Mouse (Mus musculus): ENCODE measurements around the gene Gm28048. TPM values are rescaled to one million over a fixed set of nuclear protein-coding genes. Genes with fewer than 3 reads are reported as not detected.
A peak's percentile ranks its signal among the peaks of the same experiment; 100 is the strongest.

Gene Gm28048
- polyA plus RNA-seq, 1 experiment = 21.9 TPM

DNA sequence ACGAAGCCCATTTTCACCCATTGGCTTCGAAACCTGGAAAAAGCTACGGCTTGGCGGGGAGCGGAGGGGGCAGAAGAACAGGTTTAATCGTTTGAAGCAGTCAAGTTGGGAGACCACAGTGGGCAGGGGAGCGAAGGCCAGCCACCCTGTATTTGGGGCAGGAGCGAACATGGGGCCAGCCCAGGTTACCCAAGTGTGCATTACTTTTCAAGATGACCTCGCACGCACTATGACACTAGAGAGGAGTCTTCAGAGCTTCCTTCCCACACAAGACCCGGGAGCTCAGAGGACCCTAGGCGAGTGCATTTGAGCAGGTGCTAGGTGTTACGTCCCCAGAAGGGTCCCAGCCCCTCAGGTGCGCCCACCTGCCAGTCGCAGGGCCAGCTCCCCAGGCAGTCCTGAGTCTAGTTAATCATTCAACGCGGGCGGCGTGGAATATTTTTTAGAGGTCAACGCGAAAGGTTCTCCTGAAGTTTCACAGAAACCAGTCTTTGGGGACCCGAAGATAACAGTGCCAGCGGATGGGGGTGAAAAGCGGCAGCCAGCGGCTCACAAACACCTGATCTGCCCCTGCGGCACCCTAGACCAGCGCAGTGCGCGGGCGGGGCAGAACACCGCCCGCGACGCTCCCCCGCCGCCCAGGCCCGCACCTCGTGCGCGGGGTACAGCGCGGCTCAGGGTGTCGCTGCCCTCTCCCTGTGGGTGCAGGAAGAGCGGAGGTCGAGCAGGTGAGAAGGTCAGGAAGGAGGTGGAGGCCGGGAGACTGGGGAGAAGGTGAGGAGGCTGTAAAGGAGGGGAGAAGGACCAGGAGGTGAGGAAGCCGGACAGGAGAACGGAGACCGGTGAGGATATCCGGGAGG, 123.2 kb downstream of the Gm28048 start:
- H3K4me1 ChIP-seq (ENCODE audit: control insufficient read depth, insufficient read depth, low read length) = peaks cover 6% of the 10 kb centered on the region
- H3K4me3 ChIP-seq (replicated peaks; ENCODE audit: control insufficient read depth, low read depth, low read length) = peak overlapping the region; percentile 92
- TF ChIP-seq POLR2A (IDR thresholded peaks at IDR 0.05; ENCODE audit: borderline replicate concordance, control insufficient read depth, low read depth, low read length) = peak; percentile 17; the same call in 1 of the 2 replicates
- TF ChIP-seq CTCF (IDR thresholded peaks at IDR 0.05; ENCODE audit: control insufficient read depth, insufficient read depth, low read length) = no peak
- peak overlapping the region; percentile 92 for H3K27ac ChIP-seq (ENCODE audit: control insufficient read depth, insufficient read depth, low read depth, low read length, poor library complexity)
- WGBS = 1% methylated on average over 50 of the region's 50 CpGs

DNA sequence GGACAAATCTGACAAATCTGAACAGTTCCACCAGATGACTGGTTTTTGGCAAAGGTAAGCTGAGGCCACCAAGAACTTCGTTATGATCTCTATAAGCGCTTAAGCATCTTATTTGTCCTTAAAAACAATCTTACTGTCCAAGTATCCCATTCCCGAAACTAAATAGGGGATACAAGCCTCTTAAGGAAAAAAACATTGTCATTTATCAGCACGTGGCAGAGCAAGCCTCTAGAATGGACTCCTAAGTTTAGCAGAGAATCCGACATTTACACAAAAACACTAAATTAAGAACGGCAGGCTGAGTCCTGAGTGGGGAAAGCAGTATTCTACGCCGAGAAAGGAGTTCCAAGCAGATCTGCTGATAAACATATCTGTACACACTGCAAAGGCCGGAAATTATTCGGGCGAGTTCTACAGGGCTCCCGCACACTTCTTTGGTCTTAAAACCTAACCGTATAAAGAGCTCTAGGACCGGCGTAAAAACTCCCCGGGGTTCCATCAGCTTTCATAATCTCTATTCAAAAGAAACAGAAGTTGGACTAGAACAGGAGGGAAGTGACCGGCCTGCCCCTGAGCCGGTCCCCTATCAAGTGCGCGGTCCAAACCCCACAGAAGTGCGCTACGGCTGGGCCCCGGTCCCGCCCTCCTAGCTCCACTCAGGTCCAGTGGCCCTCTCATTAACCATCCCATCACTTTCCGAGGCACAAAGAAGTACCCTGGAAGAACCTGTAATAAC, 124.0 kb downstream of the Gm28048 start:
- H3K4me1 ChIP-seq (ENCODE audit: control insufficient read depth, insufficient read depth, low read length) = peaks cover 10% of the 10 kb centered on the region
- 3% methylated on average over 25 of the region's 25 CpGs for WGBS
- TF ChIP-seq POLR2A (IDR thresholded peaks at IDR 0.05; ENCODE audit: borderline replicate concordance, control insufficient read depth, low read depth, low read length) (peak; percentile 22; the same call in 1 of the 2 replicates), CTCF (IDR thresholded peaks at IDR 0.05; ENCODE audit: control insufficient read depth, insufficient read depth, low read length) (no peak)
- H3K27ac ChIP-seq (ENCODE audit: control insufficient read depth, insufficient read depth, low read depth, low read length, poor library complexity) = peak overlapping the region; percentile 92
- peak overlapping the region; percentile 92 for H3K4me3 ChIP-seq (replicated peaks; ENCODE audit: control insufficient read depth, low read depth, low read length)

DNA sequence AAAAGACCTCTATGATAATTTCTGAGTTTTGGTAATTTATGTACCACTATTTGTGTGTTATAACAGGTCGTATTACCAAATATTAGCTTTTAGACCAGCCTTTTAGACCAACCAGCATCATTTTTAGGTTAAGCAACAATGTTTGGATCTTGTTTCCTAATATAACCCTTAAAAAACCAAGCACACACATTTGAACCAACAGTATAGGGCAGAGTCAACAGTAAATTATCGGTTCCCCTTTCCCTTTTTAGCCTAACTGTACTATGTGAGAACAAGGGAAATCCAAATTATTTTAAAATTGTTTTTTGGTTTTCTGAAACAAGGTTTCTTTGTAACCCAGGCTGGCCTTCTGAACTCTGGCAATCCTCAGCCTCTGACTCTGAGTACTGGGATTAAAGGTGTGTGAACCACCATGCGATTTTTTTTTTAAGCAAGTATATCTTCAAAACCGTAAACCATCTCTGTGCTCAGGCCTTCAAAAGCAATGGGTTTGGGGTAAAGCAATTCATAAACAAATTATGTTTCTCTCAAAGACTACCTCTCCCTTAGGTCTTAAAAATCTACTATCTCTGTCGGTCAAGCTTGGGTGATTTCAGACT, 124.7 kb downstream of the Gm28048 start:
- Histone ChIP-seq H3K4me1 (ENCODE audit: control insufficient read depth, insufficient read depth, low read length) (peaks cover 15% of the 10 kb centered on the region), H3K4me3 (replicated peaks; ENCODE audit: control insufficient read depth, low read depth, low read length) (peak overlapping the region; percentile 8), H3K27ac (ENCODE audit: control insufficient read depth, insufficient read depth, low read depth, low read length, poor library complexity) (no peak overlapping the region; the same call in 1 of the 2 replicates)
- 8% methylated on average over 5 of the region's 5 CpGs for whole genome bisulfite sequencing
- TF ChIP-seq CTCF (IDR thresholded peaks at IDR 0.05; ENCODE audit: control insufficient read depth, insufficient read depth, low read length) = no peak

DNA sequence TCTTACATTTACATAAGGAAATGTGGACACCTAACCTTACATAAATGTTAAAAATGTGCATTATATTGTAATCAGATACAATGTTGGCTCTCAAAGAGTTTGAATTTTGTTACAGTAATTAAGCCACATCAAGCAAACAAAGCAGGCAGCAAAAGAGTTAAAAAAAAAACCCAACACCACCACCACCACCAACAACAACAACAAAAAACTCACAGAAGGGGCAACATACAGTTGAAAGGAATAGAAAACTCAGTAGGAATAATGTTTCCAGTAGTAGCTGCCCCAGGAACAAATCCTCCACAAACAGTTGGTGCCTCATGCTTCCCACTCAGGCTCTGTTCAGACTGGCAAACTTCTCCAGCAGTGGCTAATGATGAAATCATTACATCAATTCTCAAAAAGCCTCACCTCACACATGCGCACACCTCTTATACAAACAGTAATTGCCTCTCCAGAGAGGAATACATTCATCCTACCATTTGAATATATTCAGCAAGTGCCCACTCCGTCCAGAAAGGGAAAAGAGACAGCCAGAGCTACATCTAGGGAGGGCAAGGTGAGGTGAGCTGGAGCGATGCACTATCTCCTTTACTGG, 125.4 kb downstream of the Gm28048 start:
- Histone ChIP-seq H3K27ac (ENCODE audit: control insufficient read depth, insufficient read depth, low read depth, low read length, poor library complexity) (no peak overlapping the region; the same call in 1 of the 2 replicates), H3K4me1 (ENCODE audit: control insufficient read depth, insufficient read depth, low read length) (peaks cover 16% of the 10 kb centered on the region), H3K4me3 (replicated peaks; ENCODE audit: control insufficient read depth, low read depth, low read length) (peak overlapping the region; percentile 57)
- WGBS = 13% methylated on average over 3 of the region's 3 CpGs
- TF ChIP-seq CTCF (IDR thresholded peaks at IDR 0.05; ENCODE audit: control insufficient read depth, insufficient read depth, low read length) = no peak
- no peak for TF ChIP-seq POLR2A (IDR thresholded peaks at IDR 0.05; ENCODE audit: borderline replicate concordance, control insufficient read depth, low read depth, low read length)

DNA sequence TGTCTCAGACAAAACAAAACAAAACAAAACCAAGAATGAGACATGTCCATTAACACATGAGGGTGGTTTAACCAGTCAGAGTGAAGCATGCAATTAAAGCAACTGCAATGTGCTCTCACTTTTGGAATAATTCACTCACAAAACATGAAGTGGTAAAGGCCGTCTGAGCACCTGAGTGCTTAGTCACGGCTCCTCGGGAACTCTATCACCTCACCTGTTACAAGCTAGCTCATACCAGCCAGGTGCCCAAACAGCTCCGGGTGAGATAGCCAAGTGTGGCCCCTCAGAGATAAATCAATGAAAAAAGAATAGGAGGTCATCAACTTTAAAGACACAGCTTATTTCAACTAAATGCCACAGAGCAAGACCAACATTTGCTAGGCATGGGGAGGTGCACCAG, 127.3 kb downstream of the Gm28048 start:
- TF ChIP-seq POLR2A (IDR thresholded peaks at IDR 0.05; ENCODE audit: borderline replicate concordance, control insufficient read depth, low read depth, low read length) (no peak), CTCF (IDR thresholded peaks at IDR 0.05; ENCODE audit: control insufficient read depth, insufficient read depth, low read length) (no peak)
- Histone ChIP-seq H3K27ac (ENCODE audit: control insufficient read depth, insufficient read depth, low read depth, low read length, poor library complexity) (no peak overlapping the region), H3K4me1 (ENCODE audit: control insufficient read depth, insufficient read depth, low read length) (peaks cover 26% of the 10 kb centered on the region), H3K4me3 (replicated peaks; ENCODE audit: control insufficient read depth, low read depth, low read length) (no peak overlapping the region)
- WGBS = 13% methylated on average over 4 of the region's 4 CpGs

DNA sequence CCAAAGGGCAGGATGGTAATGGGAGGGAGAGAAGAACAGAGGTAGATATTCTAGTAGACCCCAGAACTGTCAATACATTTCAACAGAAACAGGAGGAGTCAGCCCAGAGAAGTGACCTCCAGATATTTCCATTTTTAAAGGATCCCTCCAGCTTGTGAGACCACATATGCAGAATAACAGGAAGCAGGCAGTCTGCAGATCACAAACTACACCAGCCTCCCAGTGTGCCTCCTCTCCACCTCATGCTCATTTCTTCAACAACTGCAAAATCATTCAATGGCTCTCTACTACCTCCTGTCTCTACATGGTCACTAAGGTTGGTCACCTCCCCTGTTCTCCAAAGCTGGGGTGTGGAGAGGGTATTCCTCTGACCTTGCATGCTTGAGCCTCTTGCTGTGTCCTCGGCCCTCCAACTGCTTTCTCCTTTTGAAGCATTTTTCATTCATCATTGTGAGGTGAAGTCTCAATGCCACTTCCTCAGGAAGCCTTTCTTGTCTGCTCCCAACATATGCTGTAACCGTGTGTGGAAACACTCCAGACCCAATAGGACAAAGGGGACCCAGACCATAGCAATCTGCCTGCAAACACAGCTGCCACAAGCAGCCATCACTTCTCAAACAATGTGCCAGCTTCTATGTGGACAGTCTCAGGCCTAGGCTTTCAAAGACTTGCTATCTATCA, 128.3 kb downstream of the Gm28048 start:
- Histone ChIP-seq H3K4me1 (ENCODE audit: control insufficient read depth, insufficient read depth, low read length) (peaks cover 26% of the 10 kb centered on the region), H3K27ac (ENCODE audit: control insufficient read depth, insufficient read depth, low read depth, low read length, poor library complexity) (peak overlapping the region; percentile 63; the same call in 1 of the 2 replicates), H3K4me3 (replicated peaks; ENCODE audit: control insufficient read depth, low read depth, low read length) (peak overlapping the region; percentile 35)
- TF ChIP-seq CTCF (IDR thresholded peaks at IDR 0.05; ENCODE audit: control insufficient read depth, insufficient read depth, low read length) (no peak), POLR2A (IDR thresholded peaks at IDR 0.05; ENCODE audit: borderline replicate concordance, control insufficient read depth, low read depth, low read length) (no peak)
- 4% methylated on average over 2 of the region's 2 CpGs for WGBS

DNA sequence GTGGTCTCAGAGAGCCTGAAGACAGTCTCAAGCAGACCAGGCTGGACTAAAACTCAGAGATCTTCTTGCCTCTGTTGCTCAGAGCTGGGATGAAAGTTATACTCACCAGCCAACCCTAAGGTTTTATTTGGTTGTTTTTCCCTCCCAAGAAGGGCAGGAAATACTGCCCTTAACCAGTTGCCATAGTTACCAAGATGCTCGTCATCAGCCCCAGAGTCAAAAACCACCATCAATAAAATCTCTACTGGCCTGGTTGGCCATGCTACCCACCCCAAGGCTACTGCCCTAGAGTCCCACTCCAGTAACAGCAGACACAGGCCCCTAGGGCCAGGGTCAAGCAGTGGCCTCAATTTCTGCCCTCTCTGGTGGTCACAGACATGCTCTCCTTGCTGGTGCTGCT, 129.4 kb downstream of the Gm28048 start:
- TF ChIP-seq POLR2A (IDR thresholded peaks at IDR 0.05; ENCODE audit: borderline replicate concordance, control insufficient read depth, low read depth, low read length) (no peak), CTCF (IDR thresholded peaks at IDR 0.05; ENCODE audit: control insufficient read depth, insufficient read depth, low read length) (no peak)
- Histone ChIP-seq H3K4me3 (replicated peaks; ENCODE audit: control insufficient read depth, low read depth, low read length) (no peak overlapping the region), H3K4me1 (ENCODE audit: control insufficient read depth, insufficient read depth, low read length) (peaks cover 31% of the 10 kb centered on the region), H3K27ac (ENCODE audit: control insufficient read depth, insufficient read depth, low read depth, low read length, poor library complexity) (peak overlapping the region; percentile 63)
- 27% methylated on average over 1 of the region's 1 CpGs for WGBS
